Mouse (Mus musculus): ENCODE measurements around the gene Ighmbp2. TPM values are rescaled to one million over a fixed set of nuclear protein-coding genes. Genes with fewer than 3 reads are reported as not detected.

Gene Ighmbp2
- total and polyA plus RNA-seq, 2 experiments, result 1.8 to 3.9 TPM

DNA sequence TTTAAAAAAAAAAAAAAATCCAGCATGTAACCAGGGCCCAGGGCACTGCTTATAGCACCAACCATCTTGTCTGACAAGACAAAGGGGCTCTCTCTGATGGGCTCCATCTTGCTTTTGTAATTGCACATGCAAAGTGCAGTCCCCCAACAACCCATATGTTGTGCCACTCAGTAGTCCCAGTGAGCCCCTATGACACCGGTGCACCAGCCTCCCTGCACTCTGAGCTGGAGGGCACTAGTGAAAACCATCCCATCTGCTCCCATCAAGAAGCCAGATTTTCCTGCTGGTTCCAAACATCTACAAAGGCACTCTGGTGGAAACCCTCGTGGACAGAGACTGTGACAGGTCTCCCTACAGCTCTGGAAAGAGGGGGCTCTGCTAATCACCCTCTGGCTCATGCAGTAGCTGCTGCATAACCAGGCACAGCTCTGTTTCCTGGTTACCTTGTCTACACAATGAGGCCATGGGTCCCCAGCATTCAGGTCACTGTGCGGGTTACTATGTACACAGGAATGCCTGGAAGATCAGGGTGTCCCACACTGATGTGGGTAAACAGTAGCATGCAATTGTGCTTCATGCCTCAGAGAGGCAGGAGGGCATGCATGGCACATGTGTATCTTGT, 7.0 kb downstream of the Ighmbp2 start:
- Histone ChIP-seq H3K27me3 (ENCODE audit: control insufficient read depth, insufficient read depth, low read length) (no peaks in the 10 kb centered on the region), H3K4me3 (ENCODE audit: insufficient read depth, low read depth, low read length) (no peak overlapping the region), H3K79me2 (ENCODE audit: control insufficient read depth, insufficient read depth, low read length) (no peaks in the 10 kb centered on the region), H3K4me1 (ENCODE audit: control insufficient read depth, insufficient read depth, low read length) (no peaks in the 10 kb centered on the region), H3K9ac (ENCODE audit: low read depth, low read length) (no peak overlapping the region), H3K36me3 (ENCODE audit: control insufficient read depth, insufficient read depth, low read length) (peaks cover 13% of the 10 kb centered on the region), H3K27ac (replicated peaks; ENCODE audit: insufficient read depth, low read depth, low read length) (no peak overlapping the region)
- 89% methylated on average over 3 of the region's 3 CpGs for WGBS
- TF ChIP-seq CTCF (IDR thresholded peaks at IDR 0.05; ENCODE audit: low read depth, low read length), result no peak
- TF ChIP-seq POLR2A (IDR thresholded peaks at IDR 0.05; ENCODE audit: extremely low read depth, insufficient read depth, low read length), result no peak
- no peak for DNase-seq (ENCODE audit: extremely low read depth, low read depth, low spot score)

DNA sequence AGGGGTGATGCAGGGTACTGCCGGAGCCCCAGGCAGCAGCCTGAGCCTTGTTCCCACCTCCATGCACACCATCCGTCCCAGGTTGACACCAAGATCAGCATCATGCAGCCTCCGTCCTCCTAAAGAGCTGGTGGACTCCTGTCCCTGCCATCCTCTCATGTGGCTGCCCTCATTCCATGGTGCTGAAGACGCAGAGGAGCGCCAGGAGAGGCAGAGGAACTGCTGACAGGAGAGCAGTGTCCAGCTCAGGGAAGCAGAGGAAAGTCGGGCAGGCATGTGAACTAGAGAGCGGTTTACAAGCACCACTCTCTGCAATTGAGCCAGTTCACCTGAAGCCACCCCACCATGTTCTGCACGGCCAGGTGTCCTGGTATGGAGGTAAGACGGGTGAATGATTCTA, 9.5 kb downstream of the Ighmbp2 start:
- WGBS, result 96% methylated on average over 9 of the region's 9 CpGs
- H3K4me3 ChIP-seq (ENCODE audit: insufficient read depth, low read depth, low read length), result no peak overlapping the region
- no peak for TF ChIP-seq POLR2A (IDR thresholded peaks at IDR 0.05; ENCODE audit: extremely low read depth, insufficient read depth, low read length)
- H3K79me2 ChIP-seq (ENCODE audit: control insufficient read depth, insufficient read depth, low read length), result no peaks in the 10 kb centered on the region
- no peak for DNase-seq (ENCODE audit: extremely low read depth, low read depth, low spot score)
- peaks cover 13% of the 10 kb centered on the region for H3K36me3 ChIP-seq (ENCODE audit: control insufficient read depth, insufficient read depth, low read length)
- H3K27ac ChIP-seq (replicated peaks; ENCODE audit: insufficient read depth, low read depth, low read length), result no peak overlapping the region
- no peaks in the 10 kb centered on the region for H3K27me3 ChIP-seq (ENCODE audit: control insufficient read depth, insufficient read depth, low read length)
- H3K9ac ChIP-seq (ENCODE audit: low read depth, low read length), result no peak overlapping the region
- no peaks in the 10 kb centered on the region for H3K4me1 ChIP-seq (ENCODE audit: control insufficient read depth, insufficient read depth, low read length)

DNA sequence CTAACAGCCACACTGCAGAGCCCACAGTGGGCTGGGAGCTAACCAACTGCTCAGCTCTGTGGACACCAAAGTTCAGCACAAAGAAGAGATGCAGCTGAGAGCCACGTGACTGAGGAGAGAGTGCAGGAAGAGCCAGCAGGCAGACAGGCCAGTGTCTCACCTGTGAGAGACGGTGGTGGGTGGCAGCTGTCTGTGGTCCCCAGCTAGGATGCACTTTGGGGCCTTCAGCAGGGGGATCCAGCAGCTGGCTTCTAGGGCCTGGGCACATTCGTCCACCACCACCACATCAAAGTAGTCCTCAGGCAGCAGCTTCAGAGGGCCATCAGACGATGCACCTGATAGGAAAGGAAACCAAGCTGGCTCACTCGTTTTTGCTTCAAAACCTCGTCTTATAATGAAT, 11.5 kb downstream of the Ighmbp2 start:
- Histone ChIP-seq H3K36me3 (ENCODE audit: control insufficient read depth, insufficient read depth, low read length) (peaks cover 15% of the 10 kb centered on the region), H3K4me1 (ENCODE audit: control insufficient read depth, insufficient read depth, low read length) (no peaks in the 10 kb centered on the region), H3K27me3 (ENCODE audit: control insufficient read depth, insufficient read depth, low read length) (no peaks in the 10 kb centered on the region), H3K79me2 (ENCODE audit: control insufficient read depth, insufficient read depth, low read length) (no peaks in the 10 kb centered on the region), H3K4me3 (ENCODE audit: insufficient read depth, low read depth, low read length) (no peak overlapping the region), H3K9ac (ENCODE audit: low read depth, low read length) (no peak overlapping the region), H3K27ac (replicated peaks; ENCODE audit: insufficient read depth, low read depth, low read length) (no peak overlapping the region)
- DNase-seq (ENCODE audit: extremely low read depth, low read depth, low spot score), result no peak
- WGBS, result 86% methylated on average over 6 of the region's 6 CpGs
- no peak for TF ChIP-seq POLR2A (IDR thresholded peaks at IDR 0.05; ENCODE audit: extremely low read depth, insufficient read depth, low read length)
- no peak for TF ChIP-seq CTCF (IDR thresholded peaks at IDR 0.05; ENCODE audit: low read depth, low read length)

DNA sequence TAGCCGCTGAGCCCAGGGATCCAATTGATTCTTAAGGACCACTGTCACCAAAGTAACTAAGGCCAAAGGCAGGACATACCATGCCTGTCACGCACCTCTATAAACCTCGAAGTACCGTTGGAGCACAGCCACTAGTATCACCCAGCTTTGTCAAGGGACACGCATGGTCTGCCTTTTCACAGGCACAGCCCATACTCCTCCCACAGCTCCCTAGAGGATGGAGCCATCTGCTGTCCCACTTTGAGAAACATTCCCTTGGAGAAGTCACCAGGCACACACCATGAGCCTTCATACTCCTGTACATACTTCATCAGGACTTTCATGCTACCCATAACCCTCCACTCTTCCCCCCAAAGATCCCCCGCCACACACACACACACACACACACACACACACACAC, 13.0 kb downstream of the Ighmbp2 start:
- WGBS, result 99% methylated on average over 6 of the region's 6 CpGs
- no peak for DNase-seq (ENCODE audit: extremely low read depth, low read depth, low spot score)
- Histone ChIP-seq H3K36me3 (ENCODE audit: control insufficient read depth, insufficient read depth, low read length) (peaks cover 9% of the 10 kb centered on the region), H3K4me1 (ENCODE audit: control insufficient read depth, insufficient read depth, low read length) (no peaks in the 10 kb centered on the region), H3K9ac (ENCODE audit: low read depth, low read length) (no peak overlapping the region), H3K79me2 (ENCODE audit: control insufficient read depth, insufficient read depth, low read length) (no peaks in the 10 kb centered on the region), H3K27me3 (ENCODE audit: control insufficient read depth, insufficient read depth, low read length) (no peaks in the 10 kb centered on the region), H3K27ac (replicated peaks; ENCODE audit: insufficient read depth, low read depth, low read length) (no peak overlapping the region), H3K4me3 (ENCODE audit: insufficient read depth, low read depth, low read length) (no peak overlapping the region)
- TF ChIP-seq CTCF (IDR thresholded peaks at IDR 0.05; ENCODE audit: low read depth, low read length), result no peak
- TF ChIP-seq POLR2A (IDR thresholded peaks at IDR 0.05; ENCODE audit: extremely low read depth, insufficient read depth, low read length), result no peak

DNA sequence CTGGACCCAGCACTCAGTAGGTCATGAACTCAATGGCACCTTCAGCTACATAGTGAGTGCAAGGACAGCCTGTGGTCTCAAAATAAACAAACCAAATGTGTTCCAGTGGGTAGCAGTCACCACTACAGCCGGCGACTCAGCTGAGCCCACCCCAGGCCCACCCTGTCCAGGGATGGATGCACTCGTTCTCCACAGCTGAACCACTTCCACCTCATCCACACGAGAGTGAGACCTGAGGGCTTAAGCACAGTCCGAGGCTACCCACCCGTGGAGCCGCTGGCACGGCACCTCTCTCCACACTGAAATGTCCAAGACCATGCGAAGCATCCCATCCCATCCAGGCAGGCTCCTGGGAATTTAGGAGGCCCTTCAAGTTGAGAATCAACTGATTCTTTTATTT, 13.5 kb downstream of the Ighmbp2 start:
- H3K9ac ChIP-seq (ENCODE audit: low read depth, low read length), result no peak overlapping the region
- WGBS, result 94% methylated on average over 9 of the region's 9 CpGs
- TF ChIP-seq CTCF (IDR thresholded peaks at IDR 0.05; ENCODE audit: low read depth, low read length) (no peak), POLR2A (IDR thresholded peaks at IDR 0.05; ENCODE audit: extremely low read depth, insufficient read depth, low read length) (no peak)
- H3K36me3 ChIP-seq (ENCODE audit: control insufficient read depth, insufficient read depth, low read length), result peaks cover 9% of the 10 kb centered on the region
- no peaks in the 10 kb centered on the region for H3K27me3 ChIP-seq (ENCODE audit: control insufficient read depth, insufficient read depth, low read length)
- H3K4me1 ChIP-seq (ENCODE audit: control insufficient read depth, insufficient read depth, low read length), result no peaks in the 10 kb centered on the region
- no peaks in the 10 kb centered on the region for H3K79me2 ChIP-seq (ENCODE audit: control insufficient read depth, insufficient read depth, low read length)
- H3K4me3 ChIP-seq (ENCODE audit: insufficient read depth, low read depth, low read length), result no peak overlapping the region
- no peak for DNase-seq (ENCODE audit: extremely low read depth, low read depth, low spot score)
- no peak overlapping the region for H3K27ac ChIP-seq (replicated peaks; ENCODE audit: insufficient read depth, low read depth, low read length)

DNA sequence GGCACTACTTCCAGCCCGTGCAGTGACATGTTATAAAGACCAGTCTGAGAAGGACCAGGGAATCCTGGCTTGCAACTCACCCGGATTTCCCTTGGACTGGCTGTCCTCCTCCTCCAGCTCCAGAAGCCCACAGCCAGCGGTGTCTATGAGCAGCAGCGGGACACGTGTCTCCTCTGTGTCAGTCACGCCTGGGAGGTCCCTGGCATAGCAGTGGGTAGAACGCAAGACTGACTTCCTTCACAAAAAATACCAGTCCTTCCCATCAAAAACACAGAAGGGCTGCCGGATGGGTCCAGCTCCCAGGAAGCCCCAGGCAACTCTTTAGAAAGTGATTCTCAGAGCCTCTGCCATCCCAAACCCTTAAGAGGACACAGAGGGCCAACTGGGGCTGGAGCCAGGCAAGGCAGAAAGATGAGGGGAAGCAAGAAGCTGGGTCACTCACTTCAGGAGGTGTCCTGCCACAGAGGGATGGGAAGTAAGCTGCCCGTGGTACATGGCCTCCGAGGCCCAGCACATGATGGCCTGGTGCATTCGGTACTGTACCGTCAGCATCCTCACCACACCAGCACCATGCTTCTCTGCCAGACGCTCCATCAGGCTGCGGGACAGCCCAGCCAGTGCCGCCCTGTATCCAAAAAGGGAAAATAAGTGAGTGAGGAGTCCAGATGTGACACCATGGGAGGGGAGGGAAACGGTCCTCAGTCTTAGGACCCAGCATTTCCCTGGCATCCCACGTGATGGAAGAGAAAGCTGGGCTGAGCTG, 14.4 kb downstream of the Ighmbp2 start:
- no peak for TF ChIP-seq CTCF (IDR thresholded peaks at IDR 0.05; ENCODE audit: low read depth, low read length)
- no peak for TF ChIP-seq POLR2A (IDR thresholded peaks at IDR 0.05; ENCODE audit: extremely low read depth, insufficient read depth, low read length)
- 96% methylated on average over 17 of the region's 17 CpGs for WGBS
- no peak overlapping the region for H3K27ac ChIP-seq (replicated peaks; ENCODE audit: insufficient read depth, low read depth, low read length)

More for the DNA sequence above, 14.4 kb downstream of the Ighmbp2 start:
- no peak for DNase-seq (ENCODE audit: extremely low read depth, low read depth, low spot score)
- Histone ChIP-seq H3K4me3 (ENCODE audit: insufficient read depth, low read depth, low read length) (no peak overlapping the region), H3K79me2 (ENCODE audit: control insufficient read depth, insufficient read depth, low read length) (no peaks in the 10 kb centered on the region), H3K4me1 (ENCODE audit: control insufficient read depth, insufficient read depth, low read length) (no peaks in the 10 kb centered on the region), H3K27me3 (ENCODE audit: control insufficient read depth, insufficient read depth, low read length) (no peaks in the 10 kb centered on the region), H3K9ac (ENCODE audit: low read depth, low read length) (no peak overlapping the region), H3K36me3 (ENCODE audit: control insufficient read depth, insufficient read depth, low read length) (peaks cover 7% of the 10 kb centered on the region)

All from liver, adult 2 months (tissue).